Mouse (Mus musculus) mouse embryonic stem cell (cell line): ENCODE results near the gene Atic.

Source experiments
- in situ Hi-C, 2 experiments: fragments of 300-500 bp; cut with MboI; formaldehyde crosslinking; loops; 1 replicate in 1 of 2; 3 replicates in 1 of 2; pipeline ENCODE4 v1.14.3; 2019 to 2020; ENCODE audit warnings: low sequenced_read_pairs in 2 of 2, low pct_unique_long_range_greater_than_20kb in 1 of 2, mixed read lengths in 1 of 2; ENCODE audit not compliant: unreplicated experiment in 1 of 2

Atic gene

DNA sequence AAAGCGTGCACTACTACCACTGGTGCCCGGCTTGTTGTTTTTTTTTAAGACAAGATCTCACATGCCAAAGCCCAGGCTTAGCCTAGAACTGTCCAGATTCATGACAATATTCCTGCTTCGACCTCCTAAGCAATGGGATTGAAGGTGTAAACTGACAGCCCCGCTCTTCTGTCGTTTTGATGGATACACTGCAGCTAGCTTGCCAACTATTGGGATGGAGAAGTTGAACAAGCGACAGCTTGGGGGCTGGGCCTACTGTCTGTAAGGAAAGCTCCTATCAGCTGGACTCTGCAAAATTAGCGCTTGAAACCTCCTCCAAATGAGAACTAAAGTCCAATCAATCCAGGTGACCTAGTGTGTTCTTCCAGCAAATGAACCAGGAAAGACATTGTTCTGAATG, 26.9 kb downstream of the Atic start:
- in situ Hi-C loops: loop anchor here in 1 of 2 experiments (25.0 kb wide), 1 partner anchor 553 kb away; no protein-coding TSS in a partner anchor

DNA sequence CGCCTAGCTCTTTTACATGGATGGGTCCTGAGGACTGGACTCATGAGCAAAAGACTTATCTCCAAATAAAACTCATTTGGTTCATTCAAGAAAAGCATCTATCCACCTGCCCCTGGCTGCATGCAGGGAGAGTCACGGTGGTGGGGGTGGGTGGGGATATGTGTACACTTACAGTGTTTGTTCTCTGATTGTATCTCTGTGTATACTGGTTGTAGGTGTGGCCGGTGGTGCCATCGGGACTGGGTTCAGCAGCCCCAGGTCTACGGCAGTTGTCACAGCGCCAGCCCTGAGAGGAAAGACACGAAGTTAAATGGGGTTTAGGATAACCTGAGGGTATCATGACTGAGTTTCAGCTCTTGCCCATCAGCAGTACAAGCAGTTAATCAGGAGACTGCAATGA, 29.7 kb downstream of the Atic start:
- in situ Hi-C loops: loop anchor here in 1 of 2 experiments (25.0 kb wide), 1 partner anchor 551 kb away; no protein-coding TSS in a partner anchor

DNA sequence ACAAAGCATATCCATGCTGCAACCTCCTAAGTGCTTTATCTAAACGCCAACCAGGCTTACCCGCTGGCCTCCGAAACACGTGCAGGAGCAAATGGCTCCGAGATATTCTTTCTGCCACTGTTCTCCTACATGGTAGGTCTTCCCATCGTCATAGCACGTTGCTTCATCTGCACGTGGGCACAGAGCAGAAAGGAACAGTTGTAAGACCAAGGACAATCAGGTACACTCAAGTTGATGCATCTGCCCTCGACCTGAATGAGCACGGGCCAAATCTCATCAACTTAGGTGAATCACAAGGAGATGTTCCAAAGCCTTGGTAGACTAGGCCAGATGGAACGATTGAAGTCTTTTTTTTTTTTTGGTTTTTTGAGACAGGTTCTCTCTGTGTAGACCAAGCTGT, 33.1 kb downstream of the Atic start:
- in situ Hi-C loops: loop anchor here in 1 of 2 experiments (25.0 kb wide), 1 partner anchor 547 kb away; no protein-coding TSS in a partner anchor

DNA sequence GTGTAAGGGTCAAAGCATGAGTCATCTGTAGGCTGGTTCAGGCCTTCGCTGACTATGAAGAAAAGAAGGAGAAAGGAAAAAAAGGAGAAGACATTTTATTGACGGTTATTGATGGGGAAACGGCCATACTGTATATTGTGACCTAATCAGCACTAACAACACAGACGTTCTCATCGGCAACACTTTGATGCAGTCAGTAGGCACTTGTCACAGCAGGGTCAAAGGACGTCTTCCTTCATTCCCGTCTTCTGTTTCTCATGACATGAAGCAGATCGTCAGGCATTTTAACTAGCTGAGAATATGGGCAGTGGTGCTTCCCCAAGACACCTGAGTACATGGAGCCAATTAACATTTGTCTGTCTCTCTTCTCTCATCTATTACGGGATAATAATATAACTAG, 36.2 kb downstream of the Atic start:
- in situ Hi-C loops: loop anchor here in 1 of 2 experiments (25.0 kb wide), 1 partner anchor 544 kb away; no protein-coding TSS in a partner anchor

DNA sequence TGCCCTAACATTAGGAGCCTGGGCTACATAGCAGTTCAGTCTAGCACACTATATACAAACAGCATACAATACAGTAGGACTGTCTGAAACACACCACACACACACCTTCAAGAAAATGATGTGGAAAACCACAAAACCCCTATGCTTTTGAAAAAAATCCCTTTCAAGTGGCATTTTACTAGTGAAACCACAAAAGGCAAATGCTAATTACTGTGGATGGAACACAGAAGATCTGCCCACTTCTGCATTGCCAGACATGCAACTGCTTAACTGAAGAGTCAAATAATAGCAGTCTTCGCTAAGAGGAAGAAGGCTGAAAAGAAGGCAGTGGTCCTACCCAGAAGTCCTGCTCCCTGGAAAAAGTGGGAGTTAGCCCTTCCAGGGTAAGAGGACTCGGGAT, 37.3 kb downstream of the Atic start:
- in situ Hi-C loops: loop anchor here in 1 of 2 experiments (25.0 kb wide), 1 partner anchor 543 kb away; no protein-coding TSS in a partner anchor

DNA sequence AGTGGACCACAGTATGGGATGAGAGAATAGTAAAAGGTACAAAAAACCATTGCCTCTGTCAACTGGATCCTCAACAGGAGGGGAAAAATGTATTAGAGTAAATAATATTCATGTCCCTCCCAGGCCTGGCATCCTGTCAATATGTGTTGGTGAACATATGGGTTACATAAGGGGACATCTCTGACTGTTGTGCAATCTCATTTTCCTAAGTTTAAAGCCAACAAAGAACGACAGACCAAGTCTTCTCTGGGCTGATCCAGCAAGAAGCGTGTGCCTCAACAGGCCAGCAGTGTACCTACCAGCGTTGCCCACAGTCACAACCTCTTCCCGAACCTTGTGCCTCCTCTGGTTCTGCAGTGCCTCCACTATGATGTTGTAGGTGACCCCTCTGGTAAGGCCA, 38.4 kb downstream of the Atic start:
- in situ Hi-C loops: loop anchor here in 1 of 2 experiments (25.0 kb wide), 1 partner anchor 542 kb away; no protein-coding TSS in a partner anchor

DNA sequence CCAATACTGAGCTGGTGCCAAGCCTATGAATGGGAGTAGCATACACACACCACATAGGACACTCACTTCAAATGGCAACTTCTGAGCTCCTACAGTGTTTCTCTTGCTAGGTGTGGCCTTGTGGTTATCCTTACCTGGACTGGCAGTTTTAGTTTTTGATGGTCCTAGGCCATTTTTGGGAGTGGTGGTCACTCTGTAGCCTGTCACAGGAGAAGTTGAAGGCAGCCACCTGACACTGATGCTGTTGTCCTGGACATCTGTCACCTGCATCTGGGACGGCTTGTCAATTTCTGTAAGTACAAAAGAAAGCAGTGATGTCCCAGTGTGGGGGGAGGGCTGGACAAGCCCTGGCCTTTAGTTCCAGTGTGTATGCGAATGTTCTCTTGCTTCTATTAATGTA, 48.8 kb downstream of the Atic start:
- in situ Hi-C loops: loop anchor here in 1 of 2 experiments (5.0 kb wide), 1 partner anchor 37 kb away; no protein-coding TSS in a partner anchor

DNA sequence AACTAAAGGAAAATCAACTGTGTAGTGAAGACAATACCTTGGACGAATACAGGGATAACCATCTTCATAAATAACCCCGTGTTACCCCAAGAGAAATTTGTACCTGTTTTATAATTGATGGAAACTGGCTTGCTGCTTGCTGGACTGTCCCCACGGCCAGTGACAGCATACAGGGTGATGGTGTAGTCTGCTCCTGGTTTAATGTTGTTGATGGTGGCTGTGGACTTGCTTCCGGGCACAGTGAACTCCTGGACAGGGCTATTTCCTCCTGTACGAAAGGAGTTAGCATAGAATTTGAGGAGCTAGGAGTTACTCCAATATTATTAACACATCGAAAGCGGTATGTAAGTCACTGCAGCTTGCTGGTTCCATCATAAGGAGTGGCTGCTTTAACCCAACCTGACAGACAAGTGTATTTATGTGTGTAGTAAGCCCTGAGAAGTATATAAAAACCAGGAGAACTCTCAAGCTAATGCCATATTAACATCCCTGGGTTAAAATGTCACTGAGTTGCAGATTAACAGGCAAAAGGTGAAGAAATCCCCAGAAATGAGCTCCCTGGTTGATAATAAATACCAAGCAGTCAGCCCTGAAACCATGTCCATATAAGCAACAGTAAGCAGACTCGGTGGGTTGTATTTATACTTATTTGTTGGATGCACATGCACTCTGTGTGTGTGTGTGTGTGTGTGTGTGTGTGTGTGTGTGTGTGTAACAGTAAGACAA, 49.8 kb downstream of the Atic start:
- in situ Hi-C loops: loop anchor here in 1 of 2 experiments (5.0 kb wide), 1 partner anchor 36 kb away; no protein-coding TSS in a partner anchor

DNA sequence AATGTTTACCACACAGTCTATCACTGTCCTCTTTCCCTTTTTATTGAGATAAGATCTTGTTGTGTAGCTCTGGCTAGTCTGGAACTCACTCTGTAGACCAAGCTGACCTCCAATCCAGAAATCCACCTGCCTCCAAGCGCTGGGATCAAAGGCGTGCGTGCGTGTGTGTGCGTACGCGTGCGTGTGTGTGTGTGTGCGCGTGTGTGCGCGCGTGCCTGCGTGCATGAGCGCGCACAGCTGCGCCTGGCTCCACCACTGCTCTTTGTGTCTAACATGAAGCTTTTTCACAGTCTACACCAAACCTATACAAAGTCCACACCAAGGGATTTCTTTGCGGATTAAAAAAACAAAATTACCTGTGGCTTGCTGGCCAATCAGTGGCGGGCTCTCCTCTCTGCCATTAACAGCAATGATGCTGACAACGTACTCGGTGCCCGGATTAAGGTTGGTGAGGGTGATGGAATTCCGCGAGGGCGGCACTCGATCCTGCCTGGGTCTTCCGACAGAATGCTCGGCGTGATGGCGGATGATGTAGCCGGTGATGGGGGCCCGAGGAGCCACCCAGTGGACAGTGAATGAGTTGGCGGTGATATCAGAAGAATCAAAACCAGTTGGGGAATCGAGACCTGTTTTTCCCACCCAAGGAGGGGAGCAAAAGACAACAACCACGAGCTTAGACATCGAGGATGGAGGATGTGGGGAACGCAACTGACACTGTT, 52.3 kb downstream of the Atic start:
- in situ Hi-C loops: loop anchor here in 1 of 2 experiments (5.0 kb wide), 1 partner anchor 33 kb away; no protein-coding TSS in a partner anchor

DNA sequence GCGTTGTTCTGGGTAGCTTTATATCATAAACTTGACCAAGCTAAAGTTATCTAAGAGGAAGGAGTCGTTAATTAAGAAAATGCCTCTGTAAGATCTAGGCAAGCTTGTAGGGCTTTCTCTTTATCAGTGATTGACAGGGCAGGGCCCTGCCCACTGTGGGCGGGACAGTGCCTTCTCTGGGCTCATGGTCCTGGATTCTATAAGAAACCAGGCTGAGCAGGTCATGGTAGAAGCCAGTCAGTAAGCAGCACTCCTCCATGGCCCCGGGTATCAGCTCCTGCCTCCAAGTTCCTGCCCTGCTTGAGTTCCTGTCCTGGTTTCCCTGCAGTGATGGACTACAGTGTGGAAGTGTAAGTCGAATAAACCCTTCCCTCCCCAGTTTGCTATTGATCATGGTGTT, 53.0 kb downstream of the Atic start:
- in situ Hi-C loops: loop anchor here in 1 of 2 experiments (5.0 kb wide), 1 partner anchor 32 kb away; no protein-coding TSS in a partner anchor

DNA sequence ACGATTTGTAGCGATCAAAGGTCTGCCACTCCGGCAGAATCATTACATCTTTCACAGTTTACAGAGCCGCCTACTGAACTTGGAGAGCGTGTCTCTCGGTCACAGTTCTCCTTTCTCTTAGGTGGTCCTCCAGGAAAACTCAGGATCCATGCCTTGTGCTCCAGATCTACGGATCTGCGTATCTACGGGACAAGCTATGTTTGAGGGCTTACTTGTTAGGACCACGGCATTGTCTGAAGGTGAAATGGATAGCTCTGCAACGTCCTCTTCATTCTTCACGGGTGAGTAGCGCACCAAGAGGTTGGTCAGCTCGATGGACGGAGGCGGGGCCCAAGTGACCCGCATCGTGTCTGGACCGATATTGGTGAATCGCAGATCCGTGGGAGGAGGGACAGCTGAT, 55.3 kb downstream of the Atic start:
- in situ Hi-C loops: no loop called here

DNA sequence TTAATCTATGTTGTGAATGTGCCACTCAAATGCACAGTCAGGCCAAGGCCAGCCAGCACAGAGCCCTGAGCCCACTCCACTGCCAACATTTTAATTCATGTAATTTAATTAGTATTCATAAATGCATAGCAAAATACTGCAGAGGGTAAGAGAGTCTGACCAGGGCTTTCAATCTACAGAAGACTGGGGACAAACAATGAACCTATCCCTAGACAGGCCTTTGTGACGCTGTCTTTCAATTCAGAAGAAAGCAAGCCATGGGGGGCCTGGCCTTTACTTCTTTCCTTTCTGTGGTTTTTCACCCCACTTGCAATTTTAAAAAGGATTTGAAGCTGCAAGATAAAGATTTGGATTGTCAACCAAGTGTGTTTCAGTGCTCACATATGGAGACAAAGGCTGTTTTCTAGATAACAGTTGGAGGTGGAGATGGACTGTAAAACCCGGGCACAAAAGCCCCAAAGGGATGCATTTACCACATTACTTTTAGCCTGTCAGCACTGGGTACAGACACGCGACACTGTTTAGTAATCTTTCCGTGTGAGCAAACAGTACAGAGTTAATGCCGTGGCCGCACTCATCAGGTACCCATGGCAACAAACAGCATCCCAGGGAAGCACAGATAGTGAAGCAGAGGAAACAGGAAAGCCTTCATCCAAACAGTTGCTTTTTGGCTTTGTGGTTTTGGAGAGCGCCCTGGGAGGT, 57.7 kb downstream of the Atic start:
- in situ Hi-C loops: no loop called here

DNA sequence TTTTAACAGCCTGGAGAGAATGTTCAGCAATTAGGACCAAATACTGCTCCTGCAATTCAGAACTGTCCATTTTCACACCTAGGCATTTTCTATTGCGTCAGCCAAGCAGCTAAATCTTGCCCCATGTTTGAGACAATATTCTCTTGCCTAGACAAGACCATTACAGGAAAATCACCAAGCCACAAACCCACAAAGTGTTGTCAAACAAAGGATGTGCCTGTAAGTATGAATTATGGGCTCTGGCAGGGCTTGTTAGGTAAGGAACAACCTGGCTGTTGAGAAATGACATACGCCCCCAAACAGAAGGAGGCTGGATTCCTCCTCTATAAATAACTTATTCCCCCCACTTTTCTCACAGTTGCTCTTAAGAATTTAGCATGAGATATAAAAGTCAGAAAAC, 64.6 kb downstream of the Atic start:
- in situ Hi-C loops: no loop called here

DNA sequence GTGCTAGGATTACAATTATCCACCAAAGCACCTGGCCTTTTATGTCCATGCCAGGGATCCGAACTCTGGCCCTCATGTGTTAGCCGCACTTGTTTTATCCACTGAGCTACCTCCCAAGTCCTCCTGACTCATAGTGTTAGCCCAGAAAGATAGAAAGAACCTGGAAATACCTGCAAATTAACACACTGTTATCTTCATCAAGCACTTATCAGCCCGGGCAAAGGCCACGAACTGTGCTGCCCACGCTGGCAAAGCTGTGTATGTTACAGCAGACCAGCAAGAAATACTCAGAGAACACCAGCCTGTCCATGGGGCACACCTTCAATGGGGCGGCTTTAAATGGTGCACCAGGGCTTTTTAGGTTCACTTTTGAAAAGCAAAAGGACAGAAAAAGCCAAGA, 66.7 kb downstream of the Atic start:
- in situ Hi-C loops: no loop called here
